Mouse (Mus musculus) liver, embryonic 13.5 days (tissue): Measurements from ENCODE around the gene Rcan1. TPM values are rescaled to one million over a fixed set of nuclear protein-coding genes. Genes with fewer than 3 reads are reported as not detected.

ENCODE experiments used
- ATAC-seq: fragments of 200-750 bp; cut with Nextera tagmentation; 2 replicates; pipeline ENCODE4 v1.8.0; 2017; ENCODE audit warnings: low read depth, mild to moderate bottlenecking, moderate number of reproducible peaks, moderate library complexity
- DNase-seq: peaks from one replicate; pipeline ENCODE4 v3.0.0; 2022
- H3K27ac ChIP-seq: fragments of 300-500 bp; sonication (generic); 2 replicates; pipeline ENCODE4 v1.5.1; 2015; ENCODE audit warnings: moderate library complexity, mild to moderate bottlenecking, inconsistent platforms
- H3K27me3 ChIP-seq: fragments of 300-500 bp; sonication (generic); 2 replicates; pipeline ENCODE4 v1.6.1; 2015; ENCODE audit warnings: mild to moderate bottlenecking, inconsistent platforms
- H3K36me3 ChIP-seq: fragments of 300-500 bp; sonication (generic); 2 replicates; pipeline ENCODE4 v1.6.1; 2015; ENCODE audit warnings: mild to moderate bottlenecking, inconsistent platforms
- H3K4me1 ChIP-seq: fragments of 300-500 bp; sonication (generic); replicated peaks from 2 replicates; pipeline ENCODE4 v1.6.1; 2015; ENCODE audit warnings: inconsistent platforms
- H3K4me2 ChIP-seq: fragments of 300-500 bp; sonication (generic); 2 replicates; pipeline ENCODE4 v1.6.1; 2015; ENCODE audit warnings: inconsistent platforms, mild to moderate bottlenecking, moderate library complexity
- H3K4me3 ChIP-seq: fragments of 300-500 bp; sonication (generic); replicated peaks from 2 replicates; pipeline ENCODE4 v1.5.1; 2015; ENCODE audit warnings: mild to moderate bottlenecking, inconsistent platforms
- H3K9ac ChIP-seq: fragments of 300-500 bp; sonication (generic); 2 replicates; pipeline ENCODE4 v1.6.1; 2015; ENCODE audit warnings: mild to moderate bottlenecking, inconsistent platforms
- H3K9me3 ChIP-seq: fragments of 300-500 bp; sonication (generic); replicated peaks from 2 replicates; pipeline ENCODE4 v1.6.1; 2016; ENCODE audit warnings: inconsistent platforms
- WGBS: fragments of 180-500 bp; shearing (Covaris S2); methylation state at CpG from one replicate; pipeline ENCODE4 v1.1.7; 2015; ENCODE audit not compliant: insufficient replicate concordance; 5-methylcytosine and 5-hydroxymethylcytosine counted together
- polyA plus RNA-seq: library from polyadenylated mRNA; unstranded; fragments of >200 nt; fragmentation: Nextera tagmentation; extraction: Ambion mirVana; gene quantifications from 2 replicates; pipeline ENCODE4 v1.2.1, GENCODE M21; 2015

Rcan1 gene
- polyA plus RNA-seq, 1 experiment from 2014 or later = 9.4 TPM

GRCm38 (mm10) chr16:92397745-92398573 lies 72.7 kb downstream of the Rcan1 start:
- Histone ChIP-seq H3K36me3 (peaks cover 29% of the 10 kb centered on the region), H3K27ac (no peak overlapping the region), H3K4me1 (peaks cover 25% of the 10 kb centered on the region), H3K9me3 (no peaks in the 10 kb centered on the region), H3K4me2 (no peak overlapping the region), H3K27me3 (peaks cover 51% of the 10 kb centered on the region), H3K9ac (no peak overlapping the region; the same call in 1 of the 2 replicates), H3K4me3 (no peak overlapping the region)
- no peak for ATAC-seq
- WGBS = 47% methylated on average over 10 of the region's 10 CpGs
- DNase-seq = no peak

GRCm38 (mm10) chr16:92393732-92394131 lies 76.9 kb downstream of the Rcan1 start:
- no peak for ATAC-seq
- WGBS = 92% methylated on average over 3 of the region's 3 CpGs
- Histone ChIP-seq H3K4me2 (no peak overlapping the region), H3K9ac (no peak overlapping the region), H3K4me3 (no peak overlapping the region), H3K9me3 (no peaks in the 10 kb centered on the region), H3K4me1 (0 out of 2 replicates have a peak, but pooled peaks cover 8% of the 10 kb centered on the region), H3K27ac (no peak overlapping the region), H3K36me3 (peaks cover 39% of the 10 kb centered on the region), H3K27me3 (peaks cover 9% of the 10 kb centered on the region)
- DNase-seq = no peak

GRCm38 (mm10) chr16:92387692-92388091 lies 83.0 kb downstream of the Rcan1 start:
- Histone ChIP-seq H3K4me1 (no peaks in the 10 kb centered on the region), H3K9me3 (no peaks in the 10 kb centered on the region), H3K27me3 (peaks cover 13% of the 10 kb centered on the region; the same call in 1 of the 2 replicates), H3K9ac (no peak overlapping the region), H3K36me3 (peaks cover 7% of the 10 kb centered on the region; the same call in 1 of the 2 replicates), H3K27ac (no peak overlapping the region), H3K4me2 (no peak overlapping the region), H3K4me3 (no peak overlapping the region)
- ATAC-seq (no peak), DNase-seq (no peak)
- 60% methylated on average over 10 of the region's 10 CpGs for WGBS

GRCm38 (mm10) chr16:92385062-92385461 lies 85.6 kb downstream of the Rcan1 start:
- ATAC-seq (no peak), DNase-seq (peak; percentile 46)
- WGBS = 2% methylated on average over 2 of the region's 2 CpGs
- peaks cover 13% of the 10 kb centered on the region; the same call in 1 of the 2 replicates for H3K27me3 ChIP-seq
- H3K4me3 ChIP-seq = no peak overlapping the region
- no peaks in the 10 kb centered on the region for H3K36me3 ChIP-seq
- no peak overlapping the region for H3K9ac ChIP-seq
- no peak overlapping the region for H3K4me2 ChIP-seq
- H3K9me3 ChIP-seq = no peaks in the 10 kb centered on the region
- no peak overlapping the region for H3K27ac ChIP-seq
- no peaks in the 10 kb centered on the region for H3K4me1 ChIP-seq

GRCm38 (mm10) chr16:92383412-92383811 lies 87.3 kb downstream of the Rcan1 start:
- no peak for ATAC-seq
- no peak overlapping the region for H3K4me3 ChIP-seq
- H3K27ac ChIP-seq = no peak overlapping the region
- H3K4me1 ChIP-seq = no peaks in the 10 kb centered on the region
- no peaks in the 10 kb centered on the region for H3K36me3 ChIP-seq
- peaks cover 13% of the 10 kb centered on the region; the same call in 1 of the 2 replicates for H3K27me3 ChIP-seq
- DNase-seq = no peak
- no peaks in the 10 kb centered on the region for H3K9me3 ChIP-seq
- H3K4me2 ChIP-seq = no peak overlapping the region
- H3K9ac ChIP-seq = no peak overlapping the region

- H3K9me3 ChIP-seq = no peaks in the 10 kb centered on the region
- no peak for DNase-seq
These were observed 88.2 kb downstream of the Rcan1 start for GRCm38 (mm10) chr16:92382508-92382907.

GRCm38 (mm10) chr16:92381092-92381491 lies 89.6 kb downstream of the Rcan1 start:
- no peak overlapping the region for H3K4me3 ChIP-seq
- no peak overlapping the region for H3K27ac ChIP-seq
- WGBS = 49% methylated on average over 6 of the region's 6 CpGs
- H3K4me2 ChIP-seq = no peak overlapping the region
- no peaks in the 10 kb centered on the region for H3K9me3 ChIP-seq
- H3K36me3 ChIP-seq = no peaks in the 10 kb centered on the region
- DNase-seq = no peak
- ATAC-seq = no peak
- 0 out of 2 replicates have a peak, but pooled peaks cover 4% of the 10 kb centered on the region for H3K27me3 ChIP-seq
- H3K4me1 ChIP-seq = 0 out of 2 replicates have a peak, but pooled peaks cover 3% of the 10 kb centered on the region
- H3K9ac ChIP-seq = no peak overlapping the region

More at GRCm38 (mm10) chr16:92382508-92382907, 88.2 kb downstream of the Rcan1 start:
- H3K27me3 ChIP-seq = 0 out of 2 replicates have a peak, but pooled peaks cover 7% of the 10 kb centered on the region
- no peak overlapping the region for H3K9ac ChIP-seq
- WGBS = 57% methylated on average over 6 of the region's 6 CpGs
- 0 out of 2 replicates have a peak, but pooled peaks cover 3% of the 10 kb centered on the region for H3K4me1 ChIP-seq
- H3K36me3 ChIP-seq = no peaks in the 10 kb centered on the region
- no peak overlapping the region for H3K27ac ChIP-seq
- no peak overlapping the region for H3K4me2 ChIP-seq
- no peak overlapping the region for H3K4me3 ChIP-seq
- ATAC-seq = no peak

GRCm38 (mm10) chr16:92376976-92377375 lies 93.7 kb downstream of the Rcan1 start:
- DNase-seq (no peak), ATAC-seq (no peak)
- Histone ChIP-seq H3K27ac (no peak overlapping the region), H3K4me2 (no peak overlapping the region), H3K9me3 (no peaks in the 10 kb centered on the region), H3K4me1 (0 out of 2 replicates have a peak, but pooled peaks cover 3% of the 10 kb centered on the region), H3K27me3 (peaks cover 7% of the 10 kb centered on the region; the same call in 1 of the 2 replicates), H3K4me3 (no peak overlapping the region), H3K36me3 (no peaks in the 10 kb centered on the region), H3K9ac (no peak overlapping the region)
- WGBS = 79% methylated on average over 6 of the region's 6 CpGs

GRCm38 (mm10) chr16:92371623-92372022 lies 99.0 kb downstream of the Rcan1 start:
- H3K36me3 ChIP-seq = no peaks in the 10 kb centered on the region
- H3K27ac ChIP-seq = no peak overlapping the region

GRCm38 (mm10) chr16:92369260-92369659 lies 101.4 kb downstream of the Rcan1 start:
- WGBS = 17% methylated on average over 2 of the region's 2 CpGs
- 0 out of 2 replicates have a peak overlapping the region, but pooled peaks have one; percentile 26 for H3K9ac ChIP-seq
- H3K4me1 ChIP-seq = peaks cover 26% of the 10 kb centered on the region
- ATAC-seq (peak; percentile 97), DNase-seq (peak; percentile 84)
- no peaks in the 10 kb centered on the region for H3K9me3 ChIP-seq
- peak overlapping the region; percentile 37 for H3K4me2 ChIP-seq
- no peak overlapping the region; the same call in 1 of the 2 replicates for H3K27ac ChIP-seq
- H3K4me3 ChIP-seq = no peak overlapping the region
- peaks cover 10% of the 10 kb centered on the region; the same call in 1 of the 2 replicates for H3K27me3 ChIP-seq
- H3K36me3 ChIP-seq = no peaks in the 10 kb centered on the region

More at GRCm38 (mm10) chr16:92371623-92372022, 99.0 kb downstream of the Rcan1 start:
- Histone ChIP-seq H3K9me3 (no peaks in the 10 kb centered on the region), H3K9ac (no peak overlapping the region), H3K4me1 (peaks cover 26% of the 10 kb centered on the region), H3K27me3 (peaks cover 10% of the 10 kb centered on the region; the same call in 1 of the 2 replicates), H3K4me3 (no peak overlapping the region), H3K4me2 (no peak overlapping the region)
- ATAC-seq (no peak), DNase-seq (no peak)
- 40% methylated on average over 5 of the region's 5 CpGs for WGBS

GRCm38 (mm10) chr16:92365477-92365876 lies 105.2 kb downstream of the Rcan1 start:
- H3K9me3 ChIP-seq = no peaks in the 10 kb centered on the region
- no peak for ATAC-seq
- peaks cover 7% of the 10 kb centered on the region; the same call in 1 of the 2 replicates for H3K27me3 ChIP-seq
- no peak overlapping the region for H3K27ac ChIP-seq
- peaks cover 23% of the 10 kb centered on the region for H3K4me1 ChIP-seq
- H3K9ac ChIP-seq = no peak overlapping the region
- no peak overlapping the region for H3K4me3 ChIP-seq
- no peak overlapping the region for H3K4me2 ChIP-seq
- WGBS = 60% methylated on average over 7 of the region's 7 CpGs
- DNase-seq = no peak
- H3K36me3 ChIP-seq = no peaks in the 10 kb centered on the region
